Mouse (Mus musculus): ENCODE measurements at regions not wholly inside any gene's neighbourhood (a gene's known extent, or its start where the extent isn't known, plus 50 kb on each side); places are given as distances from the start of the nearest gene placed in this dataset.

GRCm38 (mm10) chr15:51558215-51558614 is 2326.5 kb upstream of the Gm7489 start:
- no peak for DNase-seq (ENCODE audit: low read depth, low spot score)

- no peak for DNase-seq (ENCODE audit: low read depth, low spot score)
These were observed 2319.2 kb upstream of the Gm7489 start for GRCm38 (mm10) chr15:51565543-51565942.

- DNase-seq (ENCODE audit: low read depth, low spot score), result no peak
These were observed 2314.1 kb upstream of the Gm7489 start for GRCm38 (mm10) chr15:51570631-51571030.

- no peak for DNase-seq (ENCODE audit: low read depth, low spot score)
These were observed 2310.1 kb upstream of the Gm7489 start for GRCm38 (mm10) chr15:51574538-51575105.

- DNase-seq (ENCODE audit: low read depth, low spot score), result no peak
These were observed 2301.1 kb upstream of the Gm7489 start for GRCm38 (mm10) chr15:51583636-51584035.

GRCm38 (mm10) chr15:51586146-51586545 is 2298.6 kb upstream of the Gm7489 start:
- no peak for DNase-seq (ENCODE audit: low read depth, low spot score)

GRCm38 (mm10) chr15:51591406-51592068 is 2293.2 kb upstream of the Gm7489 start:
- DNase-seq (ENCODE audit: low read depth, low spot score), result peak; percentile 18

- peak; percentile 76 for DNase-seq (ENCODE audit: low read depth, low spot score)
These were observed 2292.7 kb upstream of the Gm7489 start for GRCm38 (mm10) chr15:51592069-51592435.

- peak; percentile 52 for DNase-seq (ENCODE audit: low read depth, low spot score)
These were observed 2291.9 kb upstream of the Gm7489 start for GRCm38 (mm10) chr15:51592511-51593498.

GRCm38 (mm10) chr15:51594060-51594459 is 2290.6 kb upstream of the Gm7489 start:
- DNase-seq (ENCODE audit: low read depth, low spot score), result peak; percentile 11

GRCm38 (mm10) chr15:51595655-51596054 is 2289.1 kb upstream of the Gm7489 start:
- DNase-seq (ENCODE audit: low read depth, low spot score), result peak; percentile 59

GRCm38 (mm10) chr15:51597841-51598240 is 2286.9 kb upstream of the Gm7489 start:
- no peak for DNase-seq (ENCODE audit: low read depth, low spot score)

- DNase-seq (ENCODE audit: low read depth, low spot score), result peak; percentile 21
These were observed 2283.4 kb upstream of the Gm7489 start for GRCm38 (mm10) chr15:51601128-51601855.

- no peak for DNase-seq (ENCODE audit: low read depth, low spot score)
These were observed 2263.3 kb upstream of the Gm7489 start for GRCm38 (mm10) chr15:51621455-51621854.

- no peak for DNase-seq (ENCODE audit: low read depth, low spot score)
These were observed 2257.2 kb upstream of the Gm7489 start for GRCm38 (mm10) chr15:51627463-51627862.

- no peak for DNase-seq (ENCODE audit: low read depth, low spot score)
These were observed 2256.2 kb upstream of the Gm7489 start for GRCm38 (mm10) chr15:51628518-51628917.

- DNase-seq (ENCODE audit: low read depth, low spot score), result peak; percentile 78
These were observed 2252.8 kb upstream of the Gm7489 start for GRCm38 (mm10) chr15:51631881-51632280.

GRCm38 (mm10) chr15:51633068-51633467 is 2251.6 kb upstream of the Gm7489 start:
- no peak for DNase-seq (ENCODE audit: low read depth, low spot score)

- no peak for DNase-seq (ENCODE audit: low read depth, low spot score)
These were observed 2250.0 kb upstream of the Gm7489 start for GRCm38 (mm10) chr15:51634726-51635125.

- no peak for DNase-seq (ENCODE audit: low read depth, low spot score)
These were observed 2249.4 kb upstream of the Gm7489 start for GRCm38 (mm10) chr15:51635129-51635920.

GRCm38 (mm10) chr15:51637570-51637969 is 2247.1 kb upstream of the Gm7489 start:
- DNase-seq (ENCODE audit: low read depth, low spot score), result no peak
